18 mouse cellular contexts compared by ENCODE assay signal in genomic region chr2:18930318-18931060, GRCm38 (mm10).
DNase-seq lines count a peak whose midpoint lies in the region.
"Had no signal": no experiment of that assay in that cellular context is flagged by ENCODE, and none has a peak within 500 bp of the region (broad histone marks: within the 10 kb centered on the region; RNA-seq: fewer than 3 reads in every experiment).

No protein-coding gene starts in this region.

- no peaks in the 10 kb centered on the region for H3K27me3 ChIP-seq in heart, embryonic 10.5 days (ENCODE audit: insufficient read depth, poor library complexity, severe bottlenecking)
- H3K27me3 ChIP-seq: embryonic facial prominence, embryonic 15.5 days; Patski had no signal

- DNase-seq in adrenal gland, postnatal 10 days = peak; percentile 53
- DNase-seq in adrenal gland, adult 8-10 months = no peak
- DNase-seq in heart, adult 18-20 months = peak; percentile 55 to 62
- DNase-seq in heart, embryonic 10.5 days (ENCODE audit: low spot score) = no peak
- DNase-seq in layer of hippocampus, adult 9-11 months = peak; percentile 33
- DNase-seq in layer of hippocampus, postnatal 14 days (ENCODE audit: low spot score in 2 of 2) = no peak
- DNase-seq in gastrocnemius, postnatal 14 days = peak; percentile 28
- no peak for DNase-seq in lung, postnatal 25 days (ENCODE audit: low spot score)
- DNase-seq: cerebellum, postnatal 36 days; kidney, adult 9 months; kidney, postnatal 36 days; left cerebral cortex, postnatal 4 days; liver; retina, postnatal 1 day; thymus, postnatal 14 days had no signal

- intact Hi-C loops in gastrocnemius, postnatal 14 days (cut with DNase I; ENCODE audit: low total_unique reads) = no loop called here

- H3K36me3 ChIP-seq in heart, embryonic 10.5 days = no peaks in the 10 kb centered on the region
- H3K36me3 ChIP-seq: embryonic facial prominence, embryonic 15.5 days had no signal

- peaks cover 30% of the 10 kb centered on the region for H3K4me1 ChIP-seq in heart, embryonic 10.5 days
- H3K4me1 ChIP-seq: embryonic facial prominence, embryonic 15.5 days had no signal

- no peaks in the 10 kb centered on the region for H3K9me3 ChIP-seq in heart, embryonic 10.5 days
- H3K9me3 ChIP-seq: embryonic facial prominence, embryonic 15.5 days had no signal

- H3K27ac ChIP-seq in heart, embryonic 10.5 days = no peak overlapping the region
- H3K27ac ChIP-seq: embryonic facial prominence, embryonic 15.5 days; stomach, postnatal 0 days had no signal

- H3K4me3 ChIP-seq in heart, embryonic 10.5 days = no peak overlapping the region
- H3K4me3 ChIP-seq: embryonic facial prominence, embryonic 15.5 days had no signal

- 85% methylated on average over 13 of the region's 13 CpGs for WGBS in heart, embryonic 10.5 days

Comparison
In these comparisons a context has a peak if more than half of its experiments do, and no peak if none do; other contexts are left out.
1. DNase-seq: peak in adrenal gland, postnatal 10 days (single experiment), heart, adult 18-20 months (2 of 2), layer of hippocampus, adult 9-11 months (single experiment) and gastrocnemius, postnatal 14 days (single experiment); none in adrenal gland, adult 8-10 months (single experiment), heart, embryonic 10.5 days (single experiment), layer of hippocampus, postnatal 14 days (0 of 2) and lung, postnatal 25 days (single experiment).